Mouse (Mus musculus) left cerebral cortex, adult 6 months (tissue): Measurements from ENCODE around the gene Mcpt2. TPM values are rescaled to one million over a fixed set of nuclear protein-coding genes. Genes with fewer than 3 reads are reported as not detected.

Experiments used
- long read RNA-seq, 2 experiments: library from polyadenylated mRNA; unstranded; transcript quantifications; one replicate each; pipeline ENCODE4 v2.0.0; 2019 to 2020
- polyA plus RNA-seq: library from polyadenylated mRNA; unstranded; fragments of <200 nt; fragmentation: Nextera tagmentation; gene quantifications from 2 replicates; pipeline ENCODE4 v1.2.3, GENCODE M21; 2021

Gene Mcpt2
- not detected in 2 replicates for polyA plus RNA-seq
- long read RNA-seq, experiment 1 = 0 reads
- long read RNA-seq, experiment 2 = 0 reads

DNA sequence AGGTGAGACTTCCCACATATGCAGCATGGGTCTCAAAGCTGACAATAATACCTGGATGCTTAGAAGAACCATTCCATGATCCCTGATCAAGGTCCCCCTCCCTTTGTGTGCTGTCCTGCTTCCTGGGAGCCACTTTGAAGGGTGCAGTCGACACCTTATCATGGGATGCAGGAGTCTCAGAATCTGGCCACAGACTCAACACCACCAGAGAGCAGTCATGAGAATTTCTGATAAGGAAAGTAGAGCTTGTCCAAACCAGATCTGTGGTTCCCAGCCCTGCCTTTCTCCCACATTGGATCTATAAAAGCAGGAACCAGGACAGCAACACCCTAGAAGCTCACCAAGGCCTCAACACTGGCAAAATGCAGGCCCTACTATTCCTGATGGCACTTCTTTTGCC lies at the start of gene Mcpt2:
Gene Mcpt2 (plus strand): TSS at position 250 of the 400 bp plus-strand sequence.

DNA sequence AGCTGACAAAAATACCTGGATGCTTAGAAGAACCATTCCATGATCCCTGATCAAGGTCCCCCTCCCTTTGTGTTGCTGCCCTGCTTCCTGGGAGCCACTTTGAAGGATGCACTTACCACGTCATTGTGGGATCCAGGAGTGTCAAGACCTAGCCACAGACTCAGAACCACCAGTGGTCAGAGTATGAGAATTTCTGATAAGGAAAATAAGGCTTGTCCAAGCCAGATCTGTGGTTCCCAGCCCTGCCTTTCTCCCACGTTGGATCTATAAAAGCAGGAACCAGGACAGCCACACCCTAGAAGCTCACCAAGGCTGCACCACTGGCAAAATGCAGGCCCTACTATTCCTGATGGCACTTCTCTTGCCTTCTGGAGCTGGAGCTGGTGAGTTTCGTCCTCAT lies 24.2 kb upstream of the Mcpt2 start, which contains the start of gene Mcpt1:
Gene Mcpt1 (plus strand): TSS at position 301 of the 400 bp plus-strand sequence.

DNA sequence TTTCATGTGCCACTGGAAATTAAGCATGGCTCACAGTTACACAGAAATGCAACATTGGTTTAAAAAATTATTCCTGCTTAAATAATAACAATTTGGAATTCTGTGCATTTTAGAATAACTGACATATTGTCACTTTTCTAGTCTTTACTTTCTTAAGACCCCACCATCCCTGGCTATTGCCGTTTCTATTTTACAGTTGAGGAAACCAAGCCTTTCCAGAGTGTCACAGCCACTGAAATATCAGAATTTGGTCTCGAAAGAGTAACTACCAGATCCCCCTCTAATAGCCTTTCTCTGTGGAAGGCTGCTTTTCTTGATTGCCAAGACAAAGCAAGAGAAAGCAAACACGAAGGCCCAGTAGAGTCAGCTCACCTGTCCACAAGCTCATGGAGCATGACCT lies 11.4 kb upstream of the Mcpt2 start, which contains the start of gene Mcpt9:
Gene Mcpt9 (minus strand): TSS at position 101 of the 400 bp plus-strand sequence.

DNA sequence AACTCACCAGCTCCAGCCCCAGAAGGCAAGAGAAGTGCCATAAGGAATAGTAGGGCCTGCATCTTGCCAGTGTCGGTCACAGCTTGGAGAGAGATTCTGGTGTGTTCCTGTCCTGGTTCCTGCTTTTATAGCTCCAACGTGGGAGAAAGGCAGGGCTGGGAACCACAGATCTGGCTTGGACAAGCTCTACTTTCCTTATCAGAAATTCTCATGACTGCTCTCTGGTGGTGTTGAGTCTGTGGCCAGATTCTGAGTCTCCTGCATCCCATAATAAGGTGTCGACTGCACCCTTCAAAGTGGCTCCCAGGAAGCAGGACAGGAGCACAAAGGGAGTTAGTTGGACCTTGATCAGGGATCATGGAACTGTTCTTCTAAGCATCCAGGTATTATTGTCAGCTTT lies 20.4 kb downstream of the Mcpt2 start, which contains the start of gene Mcpt4:
Gene Mcpt4 (minus strand): TSS at position 101 of the 400 bp plus-strand sequence.

DNA sequence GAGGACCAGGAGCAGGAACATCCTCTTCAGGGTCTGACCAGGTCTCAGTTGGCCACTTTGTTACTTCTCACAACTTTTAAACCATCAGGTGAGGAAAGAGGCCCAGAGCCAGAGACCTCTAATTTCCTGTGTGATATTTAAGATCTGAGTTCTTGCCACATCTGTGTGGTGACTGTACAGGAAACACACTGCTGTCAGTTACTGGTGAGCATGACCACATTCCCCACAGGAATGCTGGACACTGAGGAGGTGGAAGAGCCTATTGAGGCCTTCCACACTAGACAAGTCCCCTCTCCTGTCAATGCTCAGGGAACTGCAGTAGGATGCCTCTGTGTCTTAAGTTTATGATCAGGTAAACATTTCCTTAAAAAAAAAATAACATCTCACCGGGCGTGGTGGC lies 43.3 kb downstream of the Mcpt2 start, which contains the start of gene Mcpt8:
Gene Mcpt8 (minus strand): TSS at position 107 of the 400 bp plus-strand sequence.

Other genes starting within 250 kb of the Mcpt2 start
- gene Nfatc4, start 218.9 kb upstream of the Mcpt2 start, polyA plus RNA-seq = 0.15 and 0.23 TPM in 2 replicates
- 0.48 and 0.84 TPM in 2 replicates for gene Nynrin, start 188.0 kb upstream of the Mcpt2 start, polyA plus RNA-seq
- gene Cbln3, start 157.6 kb upstream of the Mcpt2 start, polyA plus RNA-seq = 0.06 and 0.11 TPM in 2 replicates
- gene Khnyn, start 157.1 kb upstream of the Mcpt2 start, polyA plus RNA-seq = 2.4 and 2.6 TPM in 2 replicates
- gene Sdr39u1, start 141.7 kb upstream of the Mcpt2 start, polyA plus RNA-seq = 189 and 204 TPM in 2 replicates
- gene Cma1, start 97.4 kb upstream of the Mcpt2 start, polyA plus RNA-seq = not detected in 2 replicates
- gene Cma2, start 91.1 kb upstream of the Mcpt2 start, polyA plus RNA-seq = not detected in 2 replicates
- gene Mcpt1, start 24.1 kb upstream of the Mcpt2 start, polyA plus RNA-seq = not detected in 2 replicates
- gene Mcpt9, start 11.5 kb upstream of the Mcpt2 start, polyA plus RNA-seq = not detected in 2 replicates
- not detected in 2 replicates for gene Mcpt4, start 20.3 kb downstream of the Mcpt2 start, polyA plus RNA-seq
- not detected in 2 replicates for gene Mcpt8, start 43.2 kb downstream of the Mcpt2 start, polyA plus RNA-seq
- not detected in 2 replicates for gene Ctsg, start 60.5 kb downstream of the Mcpt2 start, polyA plus RNA-seq
- gene Gzme, start 78.6 kb downstream of the Mcpt2 start, polyA plus RNA-seq = not detected in 2 replicates
- not detected in 2 replicates for gene Gzmd, start 90.6 kb downstream of the Mcpt2 start, polyA plus RNA-seq
- not detected in 2 replicates for gene Gzmg, start 117.5 kb downstream of the Mcpt2 start, polyA plus RNA-seq
- not detected in 2 replicates for gene Gzmn, start 132.6 kb downstream of the Mcpt2 start, polyA plus RNA-seq
- not detected in 2 replicates for gene Gzmf, start 169.4 kb downstream of the Mcpt2 start, polyA plus RNA-seq
- not detected in 2 replicates for gene Gzmc, start 192.6 kb downstream of the Mcpt2 start, polyA plus RNA-seq
- gene Gzmb, start 220.2 kb downstream of the Mcpt2 start, polyA plus RNA-seq = not detected in 2 replicates